In genomic region chr9:110751412-110751811, GRCm38 (mm10) we compare ENCODE assay signal across 21 mouse cellular contexts. TPM values are rescaled to one million over a fixed set of nuclear protein-coding genes. Genes with fewer than 3 reads are reported as not detected.
A peak's percentile ranks its signal among the peaks of the same experiment; 100 is the strongest.
DNase-seq lines count a peak whose midpoint lies in the region; ATAC-seq and TF ChIP-seq lines count a peak whose summit lies in the region.
"Had no signal": no experiment of that assay in that cellular context is flagged by ENCODE, and none has a peak within 500 bp of the region (broad histone marks: within the 10 kb centered on the region; RNA-seq: fewer than 3 reads in every experiment).

No protein-coding gene starts in this region.

- H3K4me3 ChIP-seq in forebrain, embryonic 10.5 days, result no peak overlapping the region
- no peak overlapping the region for H3K4me3 ChIP-seq in forebrain, embryonic 13.5 days
- H3K4me3 ChIP-seq in intestine, embryonic 14.5 days (ENCODE audit: low read depth, low read length), result no peak overlapping the region
- no peak overlapping the region for H3K4me3 ChIP-seq in intestine, postnatal 0 days (ENCODE audit: low read depth, low read length)
- no peak overlapping the region for H3K4me3 ChIP-seq in midbrain, embryonic 10.5 days
- no peak overlapping the region for H3K4me3 ChIP-seq in midbrain, embryonic 16.5 days (ENCODE audit: low read depth, low read length)
- H3K4me3 ChIP-seq: gastrocnemius, adult 2 months; left cerebral cortex, adult 2 months; midbrain, embryonic 13.5 days had no signal

- H3K9ac ChIP-seq in forebrain, embryonic 13.5 days, result no peak overlapping the region
- H3K9ac ChIP-seq in intestine, embryonic 14.5 days (ENCODE audit: low read length), result no peak overlapping the region
- H3K9ac ChIP-seq in intestine, postnatal 0 days (ENCODE audit: low read depth, low read length), result no peak overlapping the region
- H3K9ac ChIP-seq in midbrain, embryonic 16.5 days (ENCODE audit: low read depth, low read length), result no peak overlapping the region
- H3K9ac ChIP-seq: hindbrain, embryonic 14.5 days; midbrain, embryonic 13.5 days had no signal

- H3K9me3 ChIP-seq in forebrain, embryonic 10.5 days, result no peaks in the 10 kb centered on the region
- H3K9me3 ChIP-seq in forebrain, embryonic 13.5 days (replicated peaks), result no peaks in the 10 kb centered on the region
- H3K9me3 ChIP-seq in intestine, embryonic 14.5 days (ENCODE audit: control insufficient read depth, low read length), result no peaks in the 10 kb centered on the region
- H3K9me3 ChIP-seq in intestine, postnatal 0 days (ENCODE audit: control insufficient read depth), result no peaks in the 10 kb centered on the region
- H3K9me3 ChIP-seq in midbrain, embryonic 10.5 days (replicated peaks), result no peaks in the 10 kb centered on the region
- H3K9me3 ChIP-seq in midbrain, embryonic 16.5 days (replicated peaks; ENCODE audit: control insufficient read depth, low read length, poor library complexity, severe bottlenecking), result no peaks in the 10 kb centered on the region
- H3K9me3 ChIP-seq: midbrain, embryonic 13.5 days had no signal

- no peak for TF ChIP-seq CTCF in intestine, postnatal 0 days (IDR thresholded peaks at IDR 0.05; ENCODE audit: low read depth)

- DNase-seq in forebrain, embryonic 10.5 days (ENCODE audit: extremely low spot score, low spot score), result no peak
- no peak for DNase-seq in intestine, embryonic 14.5 days (ENCODE audit: low spot score)
- DNase-seq in midbrain, embryonic 10.5 days (ENCODE audit: low spot score), result no peak
- no peak for DNase-seq in adrenal gland, postnatal 36 days
- DNase-seq in left cerebral cortex, postnatal 10 days (ENCODE audit: extremely low spot score in 1 of 2, low spot score in 2 of 2), result no peak
- DNase-seq: cerebellum, adult 8-10 months; embryo, embryonic 11 days; gastrocnemius, adult 2 months had no signal

- intact Hi-C loops in left cerebral cortex, postnatal 10 days (cut with DNase I), result no loop called here

- peaks cover 30% of the 10 kb centered on the region for H3K27me3 ChIP-seq in forebrain, embryonic 10.5 days (ENCODE audit: poor library complexity, severe bottlenecking)
- H3K27me3 ChIP-seq in forebrain, embryonic 13.5 days, result peaks cover 7% of the 10 kb centered on the region
- H3K27me3 ChIP-seq in intestine, embryonic 14.5 days (replicated peaks; ENCODE audit: control insufficient read depth, insufficient read depth, low read length), result no peaks in the 10 kb centered on the region
- H3K27me3 ChIP-seq in intestine, postnatal 0 days (replicated peaks; ENCODE audit: control insufficient read depth, insufficient read depth, low read length), result no peaks in the 10 kb centered on the region; the same call in 1 of the 2 replicates
- H3K27me3 ChIP-seq in midbrain, embryonic 10.5 days (ENCODE audit: low read depth, poor library complexity, severe bottlenecking), result peaks cover 29% of the 10 kb centered on the region
- no peaks in the 10 kb centered on the region for H3K27me3 ChIP-seq in midbrain, embryonic 16.5 days (ENCODE audit: control insufficient read depth, insufficient read depth, low read depth, low read length)
- H3K27me3 ChIP-seq: Patski had no signal

- peaks cover 48% of the 10 kb centered on the region for H3K4me1 ChIP-seq in forebrain, embryonic 10.5 days
- H3K4me1 ChIP-seq in forebrain, embryonic 13.5 days, result no peaks in the 10 kb centered on the region
- peaks cover 22% of the 10 kb centered on the region for H3K4me1 ChIP-seq in intestine, embryonic 14.5 days (replicated peaks; ENCODE audit: control insufficient read depth, insufficient read depth, low read length)
- H3K4me1 ChIP-seq in intestine, postnatal 0 days (replicated peaks; ENCODE audit: control insufficient read depth, insufficient read depth, low read length), result no peaks in the 10 kb centered on the region
- H3K4me1 ChIP-seq in midbrain, embryonic 10.5 days, result peaks cover 50% of the 10 kb centered on the region
- no peaks in the 10 kb centered on the region for H3K4me1 ChIP-seq in midbrain, embryonic 16.5 days (ENCODE audit: control insufficient read depth, insufficient read depth, low read length)
- H3K4me1 ChIP-seq: midbrain, embryonic 13.5 days had no signal

- WGBS in forebrain, embryonic 10.5 days, result 88% methylated on average over 5 of the region's 5 CpGs
- WGBS in forebrain, embryonic 13.5 days, result 83% methylated on average over 5 of the region's 5 CpGs
- 74% methylated on average over 5 of the region's 5 CpGs for WGBS in intestine, embryonic 14.5 days
- whole genome bisulfite sequencing in intestine, postnatal 0 days, result 70% methylated on average over 5 of the region's 5 CpGs
- WGBS in midbrain, embryonic 10.5 days, result 77% methylated on average over 5 of the region's 5 CpGs
- 83% methylated on average over 5 of the region's 5 CpGs for WGBS in midbrain, embryonic 16.5 days

- H3K4me2 ChIP-seq in forebrain, embryonic 13.5 days, result no peak overlapping the region
- no peak overlapping the region for H3K4me2 ChIP-seq in intestine, embryonic 14.5 days (ENCODE audit: low read length)
- no peak overlapping the region for H3K4me2 ChIP-seq in intestine, postnatal 0 days (replicated peaks; ENCODE audit: low read depth)
- H3K4me2 ChIP-seq in midbrain, embryonic 16.5 days (ENCODE audit: low read length), result no peak overlapping the region
- H3K4me2 ChIP-seq: hindbrain, embryonic 14.5 days; midbrain, embryonic 13.5 days had no signal

- no peak for ATAC-seq in forebrain, embryonic 13.5 days
- ATAC-seq in intestine, embryonic 14.5 days (replicated peaks; ENCODE audit: low FRiP score, low TSS enrichment, low read depth), result no peak
- ATAC-seq in intestine, postnatal 0 days, result no peak
- ATAC-seq in midbrain, embryonic 16.5 days, result no peak
- ATAC-seq: midbrain, embryonic 13.5 days; Patski had no signal

- no peaks in the 10 kb centered on the region for H3K36me3 ChIP-seq in forebrain, embryonic 10.5 days (replicated peaks)
- H3K36me3 ChIP-seq in forebrain, embryonic 13.5 days (ENCODE audit: poor library complexity, severe bottlenecking), result no peaks in the 10 kb centered on the region
- no peaks in the 10 kb centered on the region for H3K36me3 ChIP-seq in intestine, embryonic 14.5 days (ENCODE audit: control insufficient read depth, insufficient read depth, low read length)
- H3K36me3 ChIP-seq in intestine, postnatal 0 days (ENCODE audit: control insufficient read depth, insufficient read depth), result no peaks in the 10 kb centered on the region
- H3K36me3 ChIP-seq in midbrain, embryonic 10.5 days, result no peaks in the 10 kb centered on the region
- no peaks in the 10 kb centered on the region for H3K36me3 ChIP-seq in midbrain, embryonic 16.5 days (ENCODE audit: control insufficient read depth, insufficient read depth, low read length)
- H3K36me3 ChIP-seq: midbrain, embryonic 13.5 days had no signal

- H3K27ac ChIP-seq in forebrain, embryonic 10.5 days, result peak overlapping the region; percentile 11; the same call in 1 of the 2 replicates
- H3K27ac ChIP-seq in forebrain, embryonic 13.5 days, result no peak overlapping the region
- H3K27ac ChIP-seq in intestine, embryonic 14.5 days (ENCODE audit: low read depth), result peak overlapping the region; percentile 36; the same call in 1 of the 2 replicates
- H3K27ac ChIP-seq in intestine, postnatal 0 days (ENCODE audit: low read depth, low read length), result no peak overlapping the region
- 0 out of 2 replicates have a peak overlapping the region, but pooled peaks have one; percentile 6 for H3K27ac ChIP-seq in midbrain, embryonic 10.5 days (replicated peaks)
- no peak overlapping the region for H3K27ac ChIP-seq in midbrain, embryonic 16.5 days (ENCODE audit: low read length)
- H3K27ac ChIP-seq: gastrocnemius, adult 2 months; hindbrain, embryonic 14.5 days; left cerebral cortex, adult 2 months; midbrain, embryonic 13.5 days; stomach, postnatal 0 days had no signal

RNA-seq across cellular contexts. Expression of gene Pth1r, which starts 4.5 kb away (rescaled TPM):
- polyA plus RNA-seq in forebrain, embryonic 10.5 days (2016; fragmentation: Nextera tagmentation; extraction: Ambion mirVana), result 19.2 and 23.0 TPM in 2 replicates
- polyA plus RNA-seq in forebrain, embryonic 13.5 days (2015; fragmentation: Nextera tagmentation; extraction: Ambion mirVana), result 5.5 and 5.9 TPM in 2 replicates
- polyA plus RNA-seq in intestine, embryonic 14.5 days (2014; fragmentation: Nextera tagmentation; extraction: Ambion mirVana), result 25.7 and 26.7 TPM in 2 replicates
- polyA plus RNA-seq in intestine, postnatal 0 days (2015; fragmentation: Nextera tagmentation; extraction: Ambion mirVana), result 8.9 and 9.1 TPM in 2 replicates
- 30.9 and 33.9 TPM in 2 replicates for polyA plus RNA-seq in midbrain, embryonic 10.5 days (2016; fragmentation: Nextera tagmentation; extraction: Ambion mirVana)
- polyA plus RNA-seq in midbrain, embryonic 16.5 days (2015; fragmentation: Nextera tagmentation; extraction: Ambion mirVana), result 6.1 and 8.0 TPM in 2 replicates
- 10 to 100 TPM; 12.5 to 23.1 TPM for total RNA-seq in adrenal gland, postnatal 36 days (2021)
- 1 to 10 TPM; 9.1 to 9.3 TPM for total RNA-seq in left cerebral cortex, postnatal 10 days (2021)

RNA-seq across cellular contexts. Expression of gene Myl3, which starts 9.8 kb away (rescaled TPM):
- polyA plus RNA-seq in forebrain, embryonic 10.5 days (2016; fragmentation: Nextera tagmentation; extraction: Ambion mirVana), result 0.27 and 0.54 TPM in 2 replicates
- 0.40 and 1.8 TPM in 2 replicates for polyA plus RNA-seq in forebrain, embryonic 13.5 days (2015; fragmentation: Nextera tagmentation; extraction: Ambion mirVana)
- 0.23 and 1.6 TPM in 2 replicates for polyA plus RNA-seq in intestine, embryonic 14.5 days (2014; fragmentation: Nextera tagmentation; extraction: Ambion mirVana)
- polyA plus RNA-seq in intestine, postnatal 0 days (2015; fragmentation: Nextera tagmentation; extraction: Ambion mirVana), result 0.16 TPM in 1 of 2 replicates, not detected in the other
- 0.36 and 0.51 TPM in 2 replicates for polyA plus RNA-seq in midbrain, embryonic 10.5 days (2016; fragmentation: Nextera tagmentation; extraction: Ambion mirVana)
- 0.39 and 0.48 TPM in 2 replicates for polyA plus RNA-seq in midbrain, embryonic 16.5 days (2015; fragmentation: Nextera tagmentation; extraction: Ambion mirVana)
- total RNA-seq in adrenal gland, postnatal 36 days (2021), result 1 to 10 TPM; 1.8 to 2.2 TPM
- total RNA-seq in left cerebral cortex, postnatal 10 days (2021), result under 1 TPM; 0.39 to 0.56 TPM
- total RNA-seq: left cerebral cortex, adult 2 months had no signal
- polyA plus RNA-seq: forebrain, embryonic 11.5 days; midbrain, embryonic 13.5 days; small intestine, adult 2 months had no signal

RNA-seq across cellular contexts. Expression of gene Prss42, which starts 46.6 kb away (rescaled TPM):
- not detected in 2 replicates for polyA plus RNA-seq in forebrain, embryonic 10.5 days (2016; fragmentation: Nextera tagmentation; extraction: Ambion mirVana)
- not detected in 2 replicates for polyA plus RNA-seq in forebrain, embryonic 13.5 days (2015; fragmentation: Nextera tagmentation; extraction: Ambion mirVana)
- not detected in 2 replicates for polyA plus RNA-seq in intestine, embryonic 14.5 days (2014; fragmentation: Nextera tagmentation; extraction: Ambion mirVana)
- not detected in 2 replicates for polyA plus RNA-seq in intestine, postnatal 0 days (2015; fragmentation: Nextera tagmentation; extraction: Ambion mirVana)
- not detected in 2 replicates for polyA plus RNA-seq in midbrain, embryonic 10.5 days (2016; fragmentation: Nextera tagmentation; extraction: Ambion mirVana)
- polyA plus RNA-seq in midbrain, embryonic 16.5 days (2015; fragmentation: Nextera tagmentation; extraction: Ambion mirVana), result not detected in 2 replicates
- not detected for total RNA-seq in adrenal gland, postnatal 36 days (2021)
- total RNA-seq in left cerebral cortex, postnatal 10 days (2021), result not detected
- total RNA-seq: gastrocnemius, adult 2 months; left cerebral cortex, adult 2 months had no signal
- polyA plus RNA-seq: brain, embryonic 14.5 days; forebrain, embryonic 11.5 days; hindbrain, embryonic 14.5 days; large intestine, adult 2 months; lung, postnatal 0 days; midbrain, embryonic 13.5 days; Patski; small intestine, adult 2 months; stomach, postnatal 0 days had no signal

Comparison
In these comparisons a context has a peak if more than half of its experiments do, and no peak if none do; other contexts are left out.
1. H3K27ac ChIP-seq: peak in forebrain, embryonic 10.5 days (single experiment), intestine, embryonic 14.5 days (single experiment) and midbrain, embryonic 10.5 days (single experiment); none in forebrain, embryonic 13.5 days (single experiment), intestine, postnatal 0 days (single experiment) and midbrain, embryonic 16.5 days (single experiment).